Mouse (Mus musculus) testis, postnatal 14 days (tissue): ENCODE data around the gene Cbx6.

ENCODE experiments used
- DNase-seq: peaks from one replicate; pipeline ENCODE4 v3.0.0; 2021; ENCODE audit warnings: low spot score

Cbx6 gene

GRCm38 (mm10) chr15:79834130-79834880 lies at the start of gene Cbx6, which contains the start of gene Npcd:
TSS of gene Cbx6 (minus strand) at chr15:79834688.
TSS of gene Npcd (minus strand) at chr15:79834237.
- peak; percentile 94 for DNase-seq

- peak; percentile 86 for DNase-seq
Observed at GRCm38 (mm10) chr15:79883352-79883822, 48.9 kb upstream of the Cbx6 start.

- DNase-seq, result no peak
Observed at GRCm38 (mm10) chr15:79882623-79883267, 48.3 kb upstream of the Cbx6 start.

GRCm38 (mm10) chr15:79880477-79880876 lies 46.0 kb upstream of the Cbx6 start:
- no peak for DNase-seq

GRCm38 (mm10) chr15:79879319-79879718 lies 44.8 kb upstream of the Cbx6 start:
- DNase-seq, result peak; percentile 87

GRCm38 (mm10) chr15:79878725-79879136 lies 44.2 kb upstream of the Cbx6 start:
- DNase-seq, result peak; percentile 54

GRCm38 (mm10) chr15:79875261-79875995 lies 40.9 kb upstream of the Cbx6 start:
- no peak for DNase-seq

- no peak for DNase-seq
Observed at GRCm38 (mm10) chr15:79873995-79874394, 39.5 kb upstream of the Cbx6 start.

GRCm38 (mm10) chr15:79873545-79873944 lies 39.1 kb upstream of the Cbx6 start:
- no peak for DNase-seq

- DNase-seq, result no peak
Observed at GRCm38 (mm10) chr15:79867260-79868002, 32.9 kb upstream of the Cbx6 start.

- no peak for DNase-seq
Observed at GRCm38 (mm10) chr15:79859821-79860220, 25.3 kb upstream of the Cbx6 start.

- DNase-seq, result no peak
Observed at GRCm38 (mm10) chr15:79858979-79859378, 24.5 kb upstream of the Cbx6 start.

- no peak for DNase-seq
Observed at GRCm38 (mm10) chr15:79850143-79850542, 15.7 kb upstream of the Cbx6 start.

GRCm38 (mm10) chr15:79847100-79847499 lies 12.6 kb upstream of the Cbx6 start:
- DNase-seq, result peak; percentile 72

GRCm38 (mm10) chr15:79845986-79846385 lies 11.5 kb upstream of the Cbx6 start:
- no peak for DNase-seq

GRCm38 (mm10) chr15:79842985-79843384 lies 8.5 kb upstream of the Cbx6 start:
- no peak for DNase-seq

GRCm38 (mm10) chr15:79840281-79840680 lies 5.8 kb upstream of the Cbx6 start:
- DNase-seq, result no peak

GRCm38 (mm10) chr15:79834881-79835260 lies 383 bp upstream of the Cbx6 start:
- DNase-seq, result no peak

GRCm38 (mm10) chr15:79833251-79834050 lies 1.0 kb downstream of the Cbx6 start:
- no peak for DNase-seq

- DNase-seq, result peak; percentile 66
Observed at GRCm38 (mm10) chr15:79832064-79832900, 2.2 kb downstream of the Cbx6 start.
